Mouse (Mus musculus): ENCODE results near the gene Galnt12. TPM values are rescaled to one million over a fixed set of nuclear protein-coding genes. Genes with fewer than 3 reads are reported as not detected.

Galnt12 gene
- polyA plus RNA-seq, 1 experiment from 2014 or later = 10.0 TPM

DNA sequence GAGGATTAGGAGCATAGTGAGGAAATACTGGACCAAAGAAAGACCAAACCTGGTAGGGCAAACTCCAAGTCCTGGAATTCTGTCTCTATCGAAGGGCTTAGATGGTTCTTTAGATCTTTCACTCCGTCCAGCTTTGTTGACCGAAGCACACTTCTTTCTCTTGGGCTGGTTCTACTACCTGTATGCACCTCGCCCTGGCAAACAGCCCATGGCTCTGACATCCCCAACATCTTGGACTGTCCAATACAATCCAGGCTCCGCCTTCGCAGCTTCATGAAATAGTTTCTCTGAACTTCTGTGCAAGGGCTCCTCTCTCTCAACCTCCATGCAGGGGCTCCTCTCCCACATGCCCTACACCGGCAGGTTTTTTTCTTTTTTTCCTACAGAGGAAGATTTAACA lies 7.9 kb upstream of the Galnt12 start:
- Histone ChIP-seq H3K9ac (ENCODE audit: low read depth, low read length) (no peak overlapping the region), H3K27ac (ENCODE audit: low read depth, low read length) (no peak overlapping the region), H3K36me3 (ENCODE audit: control insufficient read depth, insufficient read depth, low read length) (no peaks in the 10 kb centered on the region), H3K9me3 (ENCODE audit: control insufficient read depth, low read length) (no peaks in the 10 kb centered on the region), H3K4me2 (replicated peaks; ENCODE audit: low read depth, low read length) (no peak overlapping the region), H3K27me3 (ENCODE audit: control insufficient read depth, insufficient read depth, low read length) (no peaks in the 10 kb centered on the region), H3K4me1 (ENCODE audit: control insufficient read depth, insufficient read depth, low read length) (no peaks in the 10 kb centered on the region), H3K4me3 (ENCODE audit: low read length) (no peak overlapping the region)
- WGBS = 92% methylated on average over 7 of the region's 7 CpGs
- ATAC-seq (ENCODE audit: low FRiP score, low TSS enrichment) = no peak

DNA sequence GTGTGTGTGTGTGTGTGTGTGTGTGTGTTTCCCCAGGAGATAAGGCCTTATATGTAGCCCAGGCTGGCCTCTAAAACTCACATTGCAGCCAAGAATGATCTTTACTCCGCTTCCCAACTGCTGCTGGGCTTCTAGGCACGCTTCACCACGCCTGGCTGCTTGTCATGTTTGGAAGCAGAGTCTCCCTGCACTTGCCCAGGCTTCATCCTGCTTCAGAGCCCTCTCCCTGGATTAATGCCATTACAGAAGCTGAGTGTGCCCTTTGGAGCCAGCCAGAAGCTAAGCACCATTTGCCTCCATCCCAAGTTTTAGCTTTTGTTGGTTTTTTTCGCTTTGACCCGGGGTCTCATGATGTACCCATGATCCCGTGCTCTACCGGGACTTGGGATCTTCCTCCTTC lies 3.0 kb upstream of the Galnt12 start:
- no peaks in the 10 kb centered on the region for H3K9me3 ChIP-seq (ENCODE audit: control insufficient read depth, low read length)
- H3K4me3 ChIP-seq (ENCODE audit: low read length) = no peak overlapping the region
- H3K36me3 ChIP-seq (ENCODE audit: control insufficient read depth, insufficient read depth, low read length) = no peaks in the 10 kb centered on the region
- 0 out of 2 replicates have a peak, but pooled peaks cover 5% of the 10 kb centered on the region for H3K4me1 ChIP-seq (ENCODE audit: control insufficient read depth, insufficient read depth, low read length)
- WGBS = 84% methylated on average over 7 of the region's 7 CpGs
- H3K9ac ChIP-seq (ENCODE audit: low read depth, low read length) = no peak overlapping the region
- H3K4me2 ChIP-seq (replicated peaks; ENCODE audit: low read depth, low read length) = no peak overlapping the region
- ATAC-seq (ENCODE audit: low FRiP score, low TSS enrichment) = no peak
- H3K27ac ChIP-seq (ENCODE audit: low read depth, low read length) = no peak overlapping the region
- peaks cover 13% of the 10 kb centered on the region for H3K27me3 ChIP-seq (ENCODE audit: control insufficient read depth, insufficient read depth, low read length)

DNA sequence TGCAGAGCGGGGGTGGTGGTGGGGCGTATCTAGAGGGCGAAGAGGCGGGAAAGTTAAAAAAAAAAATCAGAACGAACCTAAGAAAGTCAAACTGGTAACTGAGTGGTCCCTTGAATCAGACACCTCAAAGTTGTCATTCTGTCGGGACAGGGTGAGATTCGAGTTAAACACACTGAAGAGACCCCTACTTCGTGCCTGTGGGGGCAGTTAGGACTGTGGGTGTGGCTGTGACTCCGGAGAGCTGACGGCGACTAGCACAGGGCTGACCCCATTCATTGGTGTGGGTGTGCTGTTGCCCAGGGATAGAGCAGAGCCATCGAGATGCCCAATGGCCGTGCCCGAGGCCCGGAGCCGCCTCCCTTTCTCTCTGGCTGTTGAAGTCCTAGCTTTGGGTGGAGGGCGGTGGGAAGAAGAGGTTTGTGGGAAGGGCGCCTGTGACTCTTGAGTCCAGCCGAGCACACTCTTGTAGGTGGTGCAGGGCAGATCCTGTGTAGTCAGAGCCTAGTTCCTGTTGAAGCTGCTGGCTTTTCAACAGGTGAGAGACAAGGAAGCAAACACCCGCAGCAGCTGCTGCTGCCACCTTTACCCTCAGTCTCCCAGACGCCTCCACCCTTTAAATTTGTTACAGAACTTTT lies 795 bp downstream of the Galnt12 start:
- H3K4me1 ChIP-seq (ENCODE audit: control insufficient read depth, insufficient read depth, low read length) = 0 out of 2 replicates have a peak, but pooled peaks cover 5% of the 10 kb centered on the region
- peak overlapping the region; percentile 99 for H3K4me2 ChIP-seq (replicated peaks; ENCODE audit: low read depth, low read length)
- H3K4me3 ChIP-seq (ENCODE audit: low read length) = peak overlapping the region; percentile 71
- peaks cover 15% of the 10 kb centered on the region for H3K27me3 ChIP-seq (ENCODE audit: control insufficient read depth, insufficient read depth, low read length)
- H3K9ac ChIP-seq (ENCODE audit: low read depth, low read length) = peak overlapping the region; percentile 58; the same call in 1 of the 2 replicates
- WGBS = 2% methylated on average over 21 of the region's 21 CpGs
- H3K9me3 ChIP-seq (ENCODE audit: control insufficient read depth, low read length) = no peaks in the 10 kb centered on the region
- peak; percentile 73 for ATAC-seq (ENCODE audit: low FRiP score, low TSS enrichment)
- H3K36me3 ChIP-seq (ENCODE audit: control insufficient read depth, insufficient read depth, low read length) = no peaks in the 10 kb centered on the region
- no peak overlapping the region for H3K27ac ChIP-seq (ENCODE audit: low read depth, low read length)

DNA sequence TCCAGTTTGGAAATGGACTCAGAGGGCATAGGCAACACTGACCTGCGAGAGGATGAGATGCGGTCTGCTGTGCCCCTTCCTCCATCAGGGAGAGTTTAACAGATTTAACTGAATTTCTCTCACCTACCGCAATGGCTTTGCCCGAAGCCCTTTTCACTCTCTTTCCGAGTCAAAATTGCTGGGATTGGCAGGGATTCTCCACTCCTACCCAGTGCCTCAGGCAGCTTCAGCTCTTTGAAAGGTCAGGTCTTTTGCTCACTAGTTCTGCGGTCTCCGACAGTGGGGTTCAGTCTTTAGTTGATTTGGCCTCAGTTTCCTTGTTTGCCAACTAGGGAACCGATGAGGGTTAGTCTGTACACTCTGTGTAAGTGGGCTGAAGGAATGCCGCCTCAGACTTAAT lies 1.5 kb downstream of the Galnt12 start:
- ATAC-seq (ENCODE audit: low FRiP score, low TSS enrichment) = no peak
- Histone ChIP-seq H3K4me1 (ENCODE audit: control insufficient read depth, insufficient read depth, low read length) (0 out of 2 replicates have a peak, but pooled peaks cover 5% of the 10 kb centered on the region), H3K27me3 (ENCODE audit: control insufficient read depth, insufficient read depth, low read length) (peaks cover 15% of the 10 kb centered on the region), H3K4me2 (replicated peaks; ENCODE audit: low read depth, low read length) (no peak overlapping the region), H3K27ac (ENCODE audit: low read depth, low read length) (no peak overlapping the region), H3K9ac (ENCODE audit: low read depth, low read length) (no peak overlapping the region), H3K36me3 (ENCODE audit: control insufficient read depth, insufficient read depth, low read length) (no peaks in the 10 kb centered on the region), H3K4me3 (ENCODE audit: low read length) (no peak overlapping the region), H3K9me3 (ENCODE audit: control insufficient read depth, low read length) (no peaks in the 10 kb centered on the region)
- 36% methylated on average over 9 of the region's 9 CpGs for whole genome bisulfite sequencing

DNA sequence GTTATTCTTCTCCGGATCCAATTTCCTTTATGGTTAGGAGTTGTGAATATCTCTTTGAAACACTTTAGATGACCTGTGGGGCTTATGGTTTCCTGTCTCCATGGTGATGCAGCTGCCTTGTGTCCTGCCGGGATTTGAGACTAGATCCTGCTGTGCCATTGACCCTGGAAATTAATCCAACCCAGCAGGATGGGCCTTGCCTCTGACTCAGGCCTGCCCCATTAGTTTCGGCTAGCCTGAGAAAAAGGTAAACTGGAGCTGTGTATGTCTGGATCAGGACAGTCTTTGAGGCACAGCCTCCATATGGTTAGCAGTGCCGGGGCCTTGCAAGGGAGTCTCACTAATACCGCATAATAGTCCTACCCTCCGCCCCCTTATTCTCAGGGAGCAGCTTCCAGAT lies 1.9 kb downstream of the Galnt12 start:
- no peaks in the 10 kb centered on the region for H3K9me3 ChIP-seq (ENCODE audit: control insufficient read depth, low read length)

DNA sequence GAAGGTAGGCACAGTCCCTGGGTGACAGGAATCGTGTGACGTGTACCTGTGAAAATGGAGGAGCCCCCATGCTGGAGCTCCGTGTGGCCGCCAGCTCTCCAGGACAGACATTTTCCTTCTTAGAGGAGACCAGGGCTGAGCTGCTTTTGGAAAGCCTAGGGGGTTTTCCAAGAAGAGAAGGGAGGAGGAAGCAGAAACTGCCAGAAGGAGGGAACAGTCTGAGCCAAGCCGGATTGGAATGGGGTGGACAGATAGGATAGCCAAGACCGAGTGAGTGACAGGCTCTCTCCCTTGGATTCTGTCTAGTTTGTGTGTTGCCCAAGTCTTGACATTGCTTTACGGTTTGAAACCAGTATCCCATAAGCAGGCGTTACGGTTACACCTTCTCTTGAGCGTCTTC lies 11.9 kb downstream of the Galnt12 start:
- 93% methylated on average over 10 of the region's 10 CpGs for WGBS
- Histone ChIP-seq H3K4me2 (replicated peaks; ENCODE audit: low read depth, low read length) (no peak overlapping the region), H3K9me3 (ENCODE audit: control insufficient read depth, low read length) (no peaks in the 10 kb centered on the region), H3K36me3 (ENCODE audit: control insufficient read depth, insufficient read depth, low read length) (no peaks in the 10 kb centered on the region), H3K9ac (ENCODE audit: low read depth, low read length) (no peak overlapping the region), H3K4me1 (ENCODE audit: control insufficient read depth, insufficient read depth, low read length) (no peaks in the 10 kb centered on the region), H3K27ac (ENCODE audit: low read depth, low read length) (no peak overlapping the region), H3K4me3 (ENCODE audit: low read length) (no peak overlapping the region), H3K27me3 (ENCODE audit: control insufficient read depth, insufficient read depth, low read length) (no peaks in the 10 kb centered on the region)
- ATAC-seq (ENCODE audit: low FRiP score, low TSS enrichment) = no peak

More for the DNA sequence above, 1.9 kb downstream of the Galnt12 start:
- Histone ChIP-seq H3K4me3 (ENCODE audit: low read length) (no peak overlapping the region), H3K27me3 (ENCODE audit: control insufficient read depth, insufficient read depth, low read length) (peaks cover 15% of the 10 kb centered on the region), H3K4me2 (replicated peaks; ENCODE audit: low read depth, low read length) (no peak overlapping the region), H3K4me1 (ENCODE audit: control insufficient read depth, insufficient read depth, low read length) (0 out of 2 replicates have a peak, but pooled peaks cover 5% of the 10 kb centered on the region), H3K36me3 (ENCODE audit: control insufficient read depth, insufficient read depth, low read length) (no peaks in the 10 kb centered on the region), H3K27ac (ENCODE audit: low read depth, low read length) (no peak overlapping the region), H3K9ac (ENCODE audit: low read depth, low read length) (no peak overlapping the region)
- ATAC-seq (ENCODE audit: low FRiP score, low TSS enrichment) = no peak
- WGBS = 51% methylated on average over 6 of the region's 6 CpGs

DNA sequence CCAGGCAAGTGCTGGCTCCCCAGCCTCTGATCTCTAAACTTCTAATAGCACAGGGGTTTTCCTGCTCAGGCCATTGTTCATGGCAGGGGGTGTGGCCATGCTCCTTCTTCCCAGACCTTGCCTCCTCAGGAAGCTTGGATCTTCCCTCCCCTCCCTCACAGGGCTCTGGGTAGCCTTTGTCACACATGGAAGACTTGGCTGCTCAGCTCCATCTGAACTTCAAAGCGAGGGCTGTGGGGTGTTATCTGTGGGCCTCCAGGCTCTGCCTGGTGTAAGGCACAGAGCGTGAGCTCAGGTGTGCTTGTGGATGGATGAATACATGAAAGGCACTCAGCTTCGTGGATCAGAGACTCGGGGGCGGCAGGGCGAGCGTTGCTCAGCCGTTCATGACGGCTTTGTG lies 20.2 kb downstream of the Galnt12 start:
- Histone ChIP-seq H3K36me3 (ENCODE audit: control insufficient read depth, insufficient read depth, low read length) (no peaks in the 10 kb centered on the region), H3K27ac (ENCODE audit: low read depth, low read length) (no peak overlapping the region), H3K4me1 (ENCODE audit: control insufficient read depth, insufficient read depth, low read length) (peaks cover 4% of the 10 kb centered on the region; the same call in 1 of the 2 replicates), H3K27me3 (ENCODE audit: control insufficient read depth, insufficient read depth, low read length) (no peaks in the 10 kb centered on the region), H3K9me3 (ENCODE audit: control insufficient read depth, low read length) (no peaks in the 10 kb centered on the region), H3K9ac (ENCODE audit: low read depth, low read length) (no peak overlapping the region), H3K4me3 (ENCODE audit: low read length) (no peak overlapping the region), H3K4me2 (replicated peaks; ENCODE audit: low read depth, low read length) (no peak overlapping the region)
- WGBS = 28% methylated on average over 9 of the region's 9 CpGs
- ATAC-seq (ENCODE audit: low FRiP score, low TSS enrichment) = peak; percentile 77

DNA sequence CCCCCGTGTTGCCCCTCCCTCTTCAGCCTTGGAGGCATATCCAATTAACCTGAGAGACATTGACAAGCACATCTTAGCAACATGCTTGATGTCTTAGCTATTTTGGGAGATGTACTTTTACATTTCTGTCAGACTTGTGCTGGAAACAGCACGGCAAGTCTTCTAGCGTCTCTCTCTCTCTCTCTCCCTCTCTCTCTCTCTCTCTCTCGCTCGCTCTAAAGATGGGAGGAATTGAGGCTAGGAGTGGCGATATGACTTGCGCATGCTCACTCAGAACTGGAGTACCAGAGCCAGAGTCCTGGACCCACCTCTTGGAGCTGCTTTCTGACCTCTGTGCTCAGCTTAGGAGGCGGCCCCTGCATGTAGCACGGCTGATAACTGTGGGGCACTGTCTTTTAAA lies 20.9 kb downstream of the Galnt12 start:
- Histone ChIP-seq H3K4me3 (ENCODE audit: low read length) (no peak overlapping the region), H3K4me2 (replicated peaks; ENCODE audit: low read depth, low read length) (no peak overlapping the region), H3K9me3 (ENCODE audit: control insufficient read depth, low read length) (no peaks in the 10 kb centered on the region), H3K36me3 (ENCODE audit: control insufficient read depth, insufficient read depth, low read length) (no peaks in the 10 kb centered on the region), H3K27ac (ENCODE audit: low read depth, low read length) (no peak overlapping the region), H3K9ac (ENCODE audit: low read depth, low read length) (no peak overlapping the region), H3K4me1 (ENCODE audit: control insufficient read depth, insufficient read depth, low read length) (peaks cover 4% of the 10 kb centered on the region; the same call in 1 of the 2 replicates), H3K27me3 (ENCODE audit: control insufficient read depth, insufficient read depth, low read length) (no peaks in the 10 kb centered on the region)
- no peak for ATAC-seq (ENCODE audit: low FRiP score, low TSS enrichment)
- WGBS = 66% methylated on average over 9 of the region's 9 CpGs

DNA sequence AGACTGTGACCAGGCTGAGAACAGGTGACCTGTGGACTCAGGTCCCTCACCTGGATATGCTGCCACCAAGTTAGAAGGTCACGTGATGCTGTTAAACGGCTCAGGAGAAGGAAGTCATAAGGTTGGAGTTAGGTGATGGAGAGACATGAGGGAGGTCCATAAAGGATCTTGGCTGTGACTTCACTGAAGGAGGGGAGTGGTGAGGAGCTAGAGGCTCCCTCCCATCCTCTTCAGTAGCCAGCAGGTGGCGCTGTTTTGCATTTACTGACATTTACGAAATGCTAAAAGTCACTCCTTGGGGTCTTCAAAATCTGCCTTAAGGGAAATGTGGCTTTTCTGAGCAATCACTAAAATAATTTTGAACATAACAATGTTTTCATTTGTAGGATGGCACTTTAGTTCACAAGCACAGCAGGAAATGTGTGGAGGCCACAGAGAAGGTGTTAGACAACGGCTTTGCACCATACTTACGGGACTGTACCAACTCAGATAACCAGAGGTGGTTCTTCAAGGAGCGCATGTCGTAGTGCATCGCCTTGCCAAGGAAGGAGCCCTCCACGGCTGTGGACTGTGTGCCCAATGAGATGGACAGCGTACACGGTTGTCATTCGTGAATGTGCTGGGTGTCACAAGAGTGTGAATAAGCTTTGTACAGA lies 30.5 kb downstream of the Galnt12 start:
- Histone ChIP-seq H3K4me3 (ENCODE audit: low read length) (no peak overlapping the region), H3K36me3 (ENCODE audit: control insufficient read depth, insufficient read depth, low read length) (no peaks in the 10 kb centered on the region), H3K27me3 (ENCODE audit: control insufficient read depth, insufficient read depth, low read length) (no peaks in the 10 kb centered on the region), H3K9me3 (ENCODE audit: control insufficient read depth, low read length) (no peaks in the 10 kb centered on the region), H3K4me2 (replicated peaks; ENCODE audit: low read depth, low read length) (no peak overlapping the region), H3K27ac (ENCODE audit: low read depth, low read length) (no peak overlapping the region), H3K9ac (ENCODE audit: low read depth, low read length) (no peak overlapping the region), H3K4me1 (ENCODE audit: control insufficient read depth, insufficient read depth, low read length) (no peaks in the 10 kb centered on the region)
- WGBS = 63% methylated on average over 13 of the region's 13 CpGs
- ATAC-seq (ENCODE audit: low FRiP score, low TSS enrichment) = 0 out of 2 replicates have a peak, but pooled peaks have one; percentile 46
